Mouse (Mus musculus): ENCODE results near the gene Ptprm.

GRCm38 (mm10) chr17:66958766-66959165 is 395.5 kb downstream of the Ptprm start:
- TF ChIP-seq POLR2A (IDR thresholded peaks at IDR 0.05; ENCODE audit: borderline replicate concordance, insufficient read depth, low read length) (no peak), CTCF (IDR thresholded peaks at IDR 0.05; ENCODE audit: borderline replicate concordance, insufficient read depth, low read depth, low read length) (no peak)

All from cerebellum, adult 2 months (tissue).